ENCODE assay signal across 8 mouse cellular contexts in the genomic region with DNA sequence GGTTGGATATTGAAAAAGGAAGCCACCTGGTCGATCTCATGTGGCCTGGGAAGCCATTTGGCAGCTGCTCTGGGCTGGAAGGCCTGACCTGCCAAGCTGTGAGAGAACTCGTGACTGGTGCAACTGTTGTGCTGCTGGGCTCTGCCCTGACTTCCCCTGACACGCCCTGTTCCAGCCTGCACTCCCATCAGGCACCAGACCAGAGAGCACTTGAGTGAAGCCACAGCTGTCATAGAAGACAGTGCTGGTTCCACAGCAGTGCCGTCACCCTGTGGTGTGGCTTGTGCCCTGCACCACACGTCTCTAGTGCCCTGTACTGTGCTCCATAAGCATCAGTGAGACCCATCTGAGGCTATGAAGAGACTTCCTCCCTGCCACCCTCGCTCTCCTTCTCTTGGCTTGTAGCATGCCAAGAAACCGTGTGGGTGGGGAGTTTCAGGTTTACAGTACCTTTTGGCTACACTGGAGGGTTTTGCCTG.
DNase-seq lines count a peak whose midpoint lies in the region; ATAC-seq and TF ChIP-seq lines count a peak whose summit lies in the region.

No protein-coding gene starts in this region.

- H3K27ac ChIP-seq in limb, embryonic 14.5 days (replicated peaks; ENCODE audit: low read depth, low read length), result no peak overlapping the region

- no peak for TF ChIP-seq POLR2A in limb, embryonic 14.5 days (IDR thresholded peaks at IDR 0.05; ENCODE audit: borderline replicate concordance, extremely low read depth, insufficient read depth, insufficient read length)

- H3K4me1 ChIP-seq in limb, embryonic 14.5 days (ENCODE audit: control insufficient read depth, insufficient read depth, low read length), result no peaks in the 10 kb centered on the region

- no peak overlapping the region for H3K4me2 ChIP-seq in limb, embryonic 14.5 days (replicated peaks; ENCODE audit: low read depth, low read length, severe bottlenecking)

- no peak overlapping the region for H3K4me3 ChIP-seq in limb, embryonic 14.5 days (replicated peaks; ENCODE audit: low read length)

- peak; percentile 48 to 63 for DNase-seq in left cerebral cortex, adult 18-20 months (ENCODE audit: low spot score in 2 of 2)
- DNase-seq in left cerebral cortex, adult 11 months (ENCODE audit: low spot score), result no peak
- peak; percentile 78 for DNase-seq in gastrocnemius, postnatal 14 days
- DNase-seq in limb, embryonic 14.5 days (ENCODE audit: low spot score), result peak; percentile 61
- DNase-seq in naive thymus-derived CD4-positive, alpha-beta T cell, adult 2 months (ENCODE audit: low read depth), result peak; percentile 45
- DNase-seq in Muller cell, postnatal 12 days (ENCODE audit: inconsistent ontology term), result no peak
- DNase-seq in thymus, postnatal 10 days (ENCODE audit: low spot score in 2 of 2), result no peak

- peak; percentile 87 for ATAC-seq in activated CD4-positive, CD25-positive, alpha-beta regulatory T cell, adult 4 months
- peak; percentile 84 for ATAC-seq in limb, embryonic 14.5 days (ENCODE audit: low FRiP score, low read depth)

- no peaks in the 10 kb centered on the region for H3K27me3 ChIP-seq in limb, embryonic 14.5 days (ENCODE audit: control insufficient read depth, insufficient read depth, low read length)

- no peaks in the 10 kb centered on the region for H3K36me3 ChIP-seq in limb, embryonic 14.5 days (ENCODE audit: control insufficient read depth, insufficient read depth, low read length)

- 64% methylated on average over 7 of the region's 7 CpGs for WGBS in limb, embryonic 14.5 days

- H3K9me3 ChIP-seq in limb, embryonic 14.5 days (ENCODE audit: control insufficient read depth, low read length), result no peaks in the 10 kb centered on the region

- H3K9ac ChIP-seq in limb, embryonic 14.5 days (ENCODE audit: low read depth, low read length, severe bottlenecking), result no peak overlapping the region

- intact Hi-C loops in gastrocnemius, postnatal 14 days (cut with DNase I; ENCODE audit: low total_unique reads), result no loop called here

Comparison
In these comparisons a context has a peak if more than half of its experiments do, and no peak if none do; other contexts are left out.
1. DNase-seq: peak in left cerebral cortex, adult 18-20 months (2 of 2), gastrocnemius, postnatal 14 days (single experiment), limb, embryonic 14.5 days (single experiment) and naive thymus-derived CD4-positive, alpha-beta T cell, adult 2 months (single experiment); none in left cerebral cortex, adult 11 months (single experiment), Muller cell, postnatal 12 days (single experiment) and thymus, postnatal 10 days (0 of 2).